Mouse (Mus musculus) limb, embryonic 13.5 days (tissue): ENCODE measurements around the gene Unc79. TPM values are rescaled to one million over a fixed set of nuclear protein-coding genes. Genes with fewer than 3 reads are reported as not detected.

Source experiments
- ATAC-seq: fragments of 200-750 bp; cut with Nextera tagmentation; 2 replicates; pipeline ENCODE4 v1.8.0; 2017; ENCODE audit warnings: low read depth, moderate number of reproducible peaks, moderate TSS enrichment; ENCODE audit not compliant: low FRiP score
- H3K27ac ChIP-seq: fragments of 300-500 bp; sonication (generic); 2 replicates; pipeline ENCODE4 v1.5.1; 2015; ENCODE audit warnings: inconsistent platforms, mild to moderate bottlenecking, moderate library complexity
- H3K27me3 ChIP-seq: fragments of 300-500 bp; sonication (generic); 2 replicates; pipeline ENCODE4 v1.6.1; 2015; ENCODE audit warnings: mild to moderate bottlenecking, inconsistent platforms
- H3K36me3 ChIP-seq: fragments of 300-500 bp; sonication (generic); 2 replicates; pipeline ENCODE4 v1.6.1; 2015; ENCODE audit warnings: inconsistent platforms, mild to moderate bottlenecking, moderate library complexity
- H3K4me1 ChIP-seq: fragments of 300-500 bp; sonication (generic); 2 replicates; pipeline ENCODE4 v1.6.1; 2015; ENCODE audit warnings: inconsistent platforms
- H3K4me2 ChIP-seq: fragments of 300-500 bp; sonication (generic); replicated peaks from 2 replicates; pipeline ENCODE4 v1.6.1; 2015; ENCODE audit warnings: inconsistent platforms, mild to moderate bottlenecking, moderate library complexity
- H3K4me3 ChIP-seq: fragments of 300-500 bp; sonication (generic); 2 replicates; pipeline ENCODE4 v1.5.1; 2015; ENCODE audit warnings: moderate library complexity, mild to moderate bottlenecking, inconsistent platforms
- H3K9ac ChIP-seq: fragments of 300-500 bp; sonication (generic); 2 replicates; pipeline ENCODE4 v1.6.1; 2015; ENCODE audit warnings: mild to moderate bottlenecking, inconsistent platforms
- H3K9me3 ChIP-seq: fragments of 300-500 bp; sonication (generic); 2 replicates; pipeline ENCODE4 v1.6.1; 2016; ENCODE audit warnings: inconsistent platforms
- WGBS: fragments of 180-500 bp; shearing (Covaris S2); methylation state at CpG from one replicate; pipeline ENCODE4 v1.1.7; 2015; 5-methylcytosine and 5-hydroxymethylcytosine counted together
- polyA plus RNA-seq: library from polyadenylated mRNA; unstranded; fragments of >200 nt; fragmentation: Nextera tagmentation; extraction: Ambion mirVana; gene quantifications from 2 replicates; pipeline ENCODE4 v1.2.1, GENCODE M21; 2015

The Unc79 gene
- polyA plus RNA-seq, 1 experiment from 2014 or later = 0.05 TPM

DNA sequence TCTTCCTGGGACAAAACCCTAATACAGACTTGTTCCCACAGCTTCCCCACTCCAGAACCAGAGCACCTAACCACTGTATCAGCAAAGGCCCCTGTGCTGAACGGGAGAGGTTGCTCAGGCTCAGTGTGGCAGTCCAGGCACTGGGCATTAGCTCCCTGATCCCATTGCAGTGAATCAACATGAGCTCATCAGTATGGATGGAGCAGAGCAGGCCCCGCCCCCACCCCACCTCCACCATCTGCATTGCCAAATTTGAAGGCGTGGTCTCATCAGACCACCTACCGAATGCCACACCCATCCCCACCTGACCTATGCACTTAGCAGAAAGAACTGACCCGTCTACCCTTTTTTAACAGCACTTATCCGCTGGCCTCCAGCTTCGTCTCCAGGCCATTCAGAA is 234.4 kb downstream of the Unc79 start:
- no peaks in the 10 kb centered on the region for H3K4me1 ChIP-seq
- H3K27ac ChIP-seq = no peak overlapping the region
- no peaks in the 10 kb centered on the region for H3K27me3 ChIP-seq
- no peaks in the 10 kb centered on the region for H3K36me3 ChIP-seq
- no peak overlapping the region for H3K4me3 ChIP-seq
- no peak overlapping the region for H3K4me2 ChIP-seq
- no peak overlapping the region for H3K9ac ChIP-seq
- ATAC-seq = no peak
- WGBS = 19% methylated on average over 7 of the region's 7 CpGs
- H3K9me3 ChIP-seq = no peaks in the 10 kb centered on the region

DNA sequence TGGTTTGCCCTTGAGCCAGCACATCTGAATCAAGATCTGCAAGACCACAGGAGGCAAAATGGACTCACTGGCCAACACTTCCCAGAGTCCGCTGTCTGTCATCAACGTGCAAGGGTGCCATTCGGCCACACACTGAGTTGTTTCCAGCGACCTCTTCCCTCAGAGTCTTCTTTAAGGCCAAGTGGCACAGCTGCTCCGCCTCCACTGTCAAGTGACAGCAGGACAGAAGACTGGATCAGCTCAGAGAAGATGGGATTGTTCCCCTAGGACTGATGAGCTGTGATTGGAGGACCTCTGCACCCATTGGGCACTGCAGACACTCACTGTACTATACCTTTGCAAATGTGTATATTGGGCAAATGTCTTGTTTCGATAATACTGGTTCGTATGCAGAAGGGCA is 238.4 kb downstream of the Unc79 start:
- WGBS = 80% methylated on average over 7 of the region's 7 CpGs
- Histone ChIP-seq H3K4me1 (no peaks in the 10 kb centered on the region), H3K36me3 (no peaks in the 10 kb centered on the region), H3K4me2 (no peak overlapping the region), H3K4me3 (no peak overlapping the region), H3K27ac (no peak overlapping the region), H3K27me3 (no peaks in the 10 kb centered on the region), H3K9ac (no peak overlapping the region), H3K9me3 (no peaks in the 10 kb centered on the region)
- ATAC-seq = no peak

DNA sequence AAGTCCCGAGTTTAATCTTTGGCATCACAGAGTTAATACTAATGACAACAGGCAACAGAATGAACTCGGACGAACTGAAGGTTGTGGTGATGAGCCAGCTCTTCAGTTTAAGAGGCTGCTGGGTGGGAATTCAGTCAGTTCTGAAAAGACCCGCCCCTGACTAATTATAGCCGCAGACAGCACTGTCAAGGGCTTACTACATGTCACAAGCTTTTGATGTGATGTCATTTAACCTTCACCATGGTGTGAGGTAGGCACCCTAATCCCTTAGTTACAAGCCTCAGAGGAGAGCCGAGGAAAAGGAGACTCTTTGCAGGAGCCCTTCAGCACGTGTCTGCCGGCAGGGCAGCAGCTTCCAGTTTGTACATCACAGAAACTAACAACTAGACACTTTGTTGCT is 239.6 kb downstream of the Unc79 start:
- no peaks in the 10 kb centered on the region for H3K4me1 ChIP-seq
- no peaks in the 10 kb centered on the region for H3K9me3 ChIP-seq
- H3K4me2 ChIP-seq = no peak overlapping the region
- no peak overlapping the region for H3K27ac ChIP-seq
- no peaks in the 10 kb centered on the region for H3K27me3 ChIP-seq
- no peak overlapping the region for H3K9ac ChIP-seq
- ATAC-seq = no peak
- no peaks in the 10 kb centered on the region for H3K36me3 ChIP-seq
- 52% methylated on average over 8 of the region's 8 CpGs for WGBS
- H3K4me3 ChIP-seq = no peak overlapping the region

DNA sequence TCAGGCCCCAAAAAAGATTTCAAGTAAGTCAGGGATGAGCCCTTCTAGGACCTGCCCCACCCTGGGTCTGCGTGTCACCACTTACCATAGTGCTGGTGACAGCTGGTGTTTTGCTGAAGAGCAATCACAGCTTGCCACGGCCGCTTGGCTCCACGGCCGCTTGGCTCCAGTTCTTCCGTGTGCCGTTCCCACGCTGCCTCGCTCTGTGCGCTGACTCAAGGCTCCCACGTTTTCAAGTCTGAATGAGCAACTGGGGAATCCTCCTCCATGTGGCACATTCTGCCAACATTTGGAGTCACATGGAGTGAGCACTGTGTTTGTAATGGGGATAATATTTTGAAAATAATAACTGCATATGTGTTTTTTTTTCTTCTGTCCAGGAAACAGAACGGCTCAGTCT is 241.1 kb downstream of the Unc79 start:
- no peaks in the 10 kb centered on the region for H3K9me3 ChIP-seq
- H3K27ac ChIP-seq = no peak overlapping the region
- no peaks in the 10 kb centered on the region for H3K36me3 ChIP-seq
- no peak overlapping the region for H3K9ac ChIP-seq
- no peak overlapping the region for H3K4me2 ChIP-seq
- ATAC-seq = no peak
- H3K4me3 ChIP-seq = no peak overlapping the region
- H3K4me1 ChIP-seq = no peaks in the 10 kb centered on the region
- 80% methylated on average over 12 of the region's 12 CpGs for WGBS
- no peaks in the 10 kb centered on the region for H3K27me3 ChIP-seq

DNA sequence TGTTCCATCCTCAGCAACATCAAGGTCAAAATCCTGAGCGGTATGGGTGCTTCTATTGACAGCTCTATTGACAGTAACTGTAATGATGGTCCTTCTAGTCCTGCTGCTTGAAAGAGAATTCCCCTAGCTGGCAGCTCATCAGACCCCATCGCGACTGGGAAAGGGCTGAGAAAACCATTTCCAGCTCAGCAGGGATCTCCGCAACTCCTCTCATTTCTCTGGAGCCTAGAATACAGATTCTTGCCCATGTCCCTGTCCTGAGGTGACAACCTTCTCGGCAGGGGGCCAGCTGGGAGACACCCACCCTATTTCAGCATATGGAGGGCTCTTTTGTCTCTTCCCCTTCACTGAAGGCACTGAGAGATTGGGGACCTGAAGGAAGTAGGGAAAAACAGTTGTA is 244.3 kb downstream of the Unc79 start:
- ATAC-seq = no peak
- no peaks in the 10 kb centered on the region for H3K9me3 ChIP-seq
- H3K27me3 ChIP-seq = no peaks in the 10 kb centered on the region
- H3K27ac ChIP-seq = no peak overlapping the region
- H3K36me3 ChIP-seq = no peaks in the 10 kb centered on the region
- H3K9ac ChIP-seq = no peak overlapping the region
- 49% methylated on average over 5 of the region's 5 CpGs for WGBS
- no peaks in the 10 kb centered on the region for H3K4me1 ChIP-seq
- H3K4me3 ChIP-seq = no peak overlapping the region
- no peak overlapping the region for H3K4me2 ChIP-seq

DNA sequence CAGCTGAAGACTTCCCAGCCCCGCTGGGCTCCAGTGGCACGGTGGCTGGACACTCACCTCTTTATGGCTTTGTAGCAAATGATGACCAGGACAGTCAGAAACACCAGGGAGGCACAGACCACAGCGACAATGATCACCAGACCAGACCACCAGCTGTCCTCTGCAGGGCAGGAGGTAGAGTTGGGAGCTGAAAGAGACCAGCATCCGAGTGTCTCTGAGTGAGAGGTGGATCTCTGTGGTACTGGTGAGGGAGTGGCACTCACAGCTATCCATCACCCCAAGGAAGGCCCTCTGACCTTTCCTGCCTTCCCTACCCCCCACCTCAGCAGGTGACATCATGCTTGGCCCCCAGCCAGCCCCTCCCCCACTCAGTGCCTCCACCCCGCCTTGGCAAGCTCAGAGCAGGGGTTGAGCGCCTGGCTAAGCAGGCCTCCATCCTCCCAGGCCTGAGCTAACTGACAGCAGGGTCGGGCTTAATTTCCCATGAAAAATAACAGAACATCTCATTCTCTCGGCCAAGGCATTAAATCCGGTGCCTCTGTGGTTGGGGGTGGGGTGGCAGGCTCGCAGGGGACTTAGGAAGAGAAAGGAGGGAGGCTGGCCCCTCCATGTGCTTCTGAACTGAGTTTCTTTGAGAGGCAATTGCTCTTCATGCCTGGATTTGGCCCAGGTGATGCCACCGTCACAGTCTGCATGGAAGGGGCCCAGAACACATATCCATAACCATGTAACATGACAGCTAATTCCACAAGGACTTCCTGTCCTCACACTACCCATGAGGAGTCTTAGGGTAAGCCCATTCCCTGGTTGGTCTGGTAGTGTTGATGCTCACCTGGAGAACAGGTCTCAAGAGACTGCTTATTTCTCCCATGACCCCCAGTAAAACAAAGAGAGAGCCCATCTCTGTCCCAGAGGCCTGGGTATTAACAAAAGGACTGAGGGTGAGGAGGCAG is 254.2 kb downstream of the Unc79 start:
- no peaks in the 10 kb centered on the region for H3K9me3 ChIP-seq
- no peak overlapping the region for H3K4me3 ChIP-seq
- peaks cover 13% of the 10 kb centered on the region for H3K4me1 ChIP-seq
- no peak overlapping the region for H3K4me2 ChIP-seq
- WGBS = 17% methylated on average over 11 of the region's 11 CpGs
- no peak overlapping the region for H3K27ac ChIP-seq
- no peaks in the 10 kb centered on the region for H3K36me3 ChIP-seq
- peak; percentile 61; the same call in 1 of the 2 replicates for ATAC-seq
- H3K27me3 ChIP-seq = no peaks in the 10 kb centered on the region
- no peak overlapping the region for H3K9ac ChIP-seq

DNA sequence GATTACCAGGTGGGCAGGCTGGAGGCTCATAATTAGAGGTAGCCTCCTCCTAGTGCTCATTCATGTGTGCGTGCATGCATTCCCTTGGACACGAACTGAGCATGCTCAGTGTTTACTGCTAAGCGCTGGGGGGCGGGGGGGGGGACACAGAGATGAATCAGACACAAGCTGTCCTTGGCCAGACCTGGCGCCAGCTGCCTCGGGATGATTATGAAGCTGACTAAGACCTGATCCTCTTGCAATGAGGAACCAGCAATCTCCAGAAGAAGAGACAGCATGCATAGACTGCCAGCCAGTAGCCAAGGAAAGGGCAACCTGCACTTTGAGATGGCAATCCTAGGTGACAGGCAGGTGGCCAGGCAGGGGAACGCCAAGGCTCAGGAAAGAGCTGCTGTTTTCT is 256.9 kb downstream of the Unc79 start:
- H3K27me3 ChIP-seq = no peaks in the 10 kb centered on the region
- whole genome bisulfite sequencing = 67% methylated on average over 7 of the region's 7 CpGs

DNA sequence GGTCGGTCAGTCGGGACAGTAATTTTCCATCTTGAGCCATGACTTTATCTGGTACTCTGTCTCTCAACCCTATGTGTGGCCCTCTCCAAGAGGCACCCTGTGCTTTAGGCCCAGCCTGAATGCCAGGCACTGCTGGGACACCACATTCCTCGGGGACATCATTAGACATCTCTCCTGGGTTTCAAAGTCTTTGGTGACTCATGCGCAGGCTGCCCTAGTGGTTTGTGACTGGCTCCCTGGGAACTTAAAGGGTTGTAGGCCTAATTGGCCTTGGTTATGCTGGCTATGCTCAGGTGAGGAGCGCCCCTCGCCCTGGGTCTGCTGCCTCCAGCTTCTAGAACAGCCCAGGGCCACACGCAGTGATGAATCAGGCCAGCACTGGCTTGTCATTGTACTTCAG is 260.9 kb downstream of the Unc79 start:
- Histone ChIP-seq H3K4me2 (no peak overlapping the region), H3K9ac (no peak overlapping the region), H3K9me3 (no peaks in the 10 kb centered on the region), H3K36me3 (no peaks in the 10 kb centered on the region), H3K4me1 (peaks cover 10% of the 10 kb centered on the region), H3K4me3 (no peak overlapping the region), H3K27me3 (no peaks in the 10 kb centered on the region), H3K27ac (no peak overlapping the region)
- ATAC-seq = no peak
- 87% methylated on average over 7 of the region's 7 CpGs for WGBS

More for the DNA sequence above, 256.9 kb downstream of the Unc79 start:
- Histone ChIP-seq H3K4me1 (peaks cover 13% of the 10 kb centered on the region), H3K4me2 (no peak overlapping the region), H3K36me3 (no peaks in the 10 kb centered on the region), H3K9me3 (no peaks in the 10 kb centered on the region), H3K9ac (no peak overlapping the region), H3K4me3 (no peak overlapping the region), H3K27ac (no peak overlapping the region)
- ATAC-seq = no peak

DNA sequence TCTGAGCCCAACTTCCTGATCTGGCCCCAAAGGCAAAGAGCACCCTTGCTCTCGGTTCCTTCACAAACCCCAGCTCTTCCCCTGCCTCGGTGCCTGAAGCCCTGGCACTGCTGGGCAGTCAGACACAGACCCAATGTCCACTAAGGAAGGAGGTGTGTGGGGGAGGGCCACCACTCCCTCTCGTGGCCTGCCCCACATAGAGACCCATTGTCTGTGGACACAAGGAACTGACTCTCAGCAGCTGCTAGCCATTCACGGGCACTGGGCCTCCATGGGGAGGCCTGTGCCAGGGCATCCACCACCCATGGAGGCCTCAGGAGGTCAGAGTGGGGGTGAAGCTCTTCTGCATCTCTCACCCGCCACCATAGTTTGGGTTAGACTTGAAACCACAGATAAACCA is 262.4 kb downstream of the Unc79 start:
- H3K4me2 ChIP-seq = no peak overlapping the region
- H3K4me1 ChIP-seq = peaks cover 25% of the 10 kb centered on the region
- no peak for ATAC-seq
- H3K4me3 ChIP-seq = no peak overlapping the region
- H3K9me3 ChIP-seq = no peaks in the 10 kb centered on the region
- no peaks in the 10 kb centered on the region for H3K36me3 ChIP-seq
- H3K27ac ChIP-seq = no peak overlapping the region
- no peaks in the 10 kb centered on the region for H3K27me3 ChIP-seq
- WGBS = 73% methylated on average over 5 of the region's 5 CpGs
- H3K9ac ChIP-seq = no peak overlapping the region

DNA sequence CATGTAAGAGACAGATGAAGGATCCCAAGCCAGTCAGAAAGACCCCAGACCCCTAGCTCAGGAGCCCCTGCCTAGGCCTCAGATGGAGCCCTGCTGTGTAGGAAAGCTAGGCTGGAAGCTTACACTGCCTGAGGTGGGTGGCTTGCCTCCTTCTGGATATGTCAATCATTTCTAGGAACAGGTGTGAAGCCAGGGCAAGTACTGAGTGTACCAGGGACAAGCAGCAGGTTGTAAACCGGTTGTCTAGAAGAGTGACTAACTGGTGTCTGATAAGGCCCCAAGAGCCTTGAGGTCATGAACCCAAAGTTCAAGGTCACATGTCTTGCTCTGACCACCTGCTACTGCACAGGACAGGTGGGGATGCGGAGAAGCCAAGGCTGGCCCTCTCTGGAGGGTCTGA is 264.9 kb downstream of the Unc79 start:
- no peak overlapping the region for H3K4me2 ChIP-seq
- no peak for ATAC-seq
- WGBS = 89% methylated on average over 2 of the region's 2 CpGs

DNA sequence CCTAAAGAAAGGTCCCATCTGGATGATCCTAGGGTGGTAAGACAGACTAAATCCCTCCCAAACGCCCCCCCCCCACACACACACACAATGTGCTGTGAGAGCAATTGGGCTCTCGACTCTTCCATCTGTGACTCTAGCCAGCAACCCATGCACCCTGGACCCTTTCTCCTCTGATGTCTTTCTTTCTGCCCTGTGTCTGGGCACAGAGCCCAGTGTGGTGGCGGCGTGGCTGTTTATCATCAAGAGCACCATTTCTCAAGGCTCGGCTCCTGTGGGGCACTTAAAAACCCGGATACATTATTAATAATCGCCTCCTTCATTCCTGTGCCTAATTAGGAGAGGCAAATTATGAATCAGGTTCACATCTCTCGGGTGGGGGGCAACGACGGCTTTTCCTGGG is 265.6 kb downstream of the Unc79 start:
- no peaks in the 10 kb centered on the region for H3K36me3 ChIP-seq
- peaks cover 38% of the 10 kb centered on the region for H3K4me1 ChIP-seq
- no peak overlapping the region for H3K4me3 ChIP-seq
- H3K9ac ChIP-seq = no peak overlapping the region
- no peak overlapping the region for H3K4me2 ChIP-seq
- 0 out of 2 replicates have a peak, but pooled peaks have one; percentile 21 for ATAC-seq
- no peak overlapping the region for H3K27ac ChIP-seq
- WGBS = 26% methylated on average over 10 of the region's 10 CpGs
- no peaks in the 10 kb centered on the region for H3K27me3 ChIP-seq
- H3K9me3 ChIP-seq = no peaks in the 10 kb centered on the region

More for the DNA sequence above, 264.9 kb downstream of the Unc79 start:
- Histone ChIP-seq H3K9me3 (no peaks in the 10 kb centered on the region), H3K36me3 (no peaks in the 10 kb centered on the region), H3K9ac (no peak overlapping the region), H3K27ac (no peak overlapping the region), H3K4me1 (peaks cover 38% of the 10 kb centered on the region), H3K4me3 (no peak overlapping the region), H3K27me3 (no peaks in the 10 kb centered on the region)

DNA sequence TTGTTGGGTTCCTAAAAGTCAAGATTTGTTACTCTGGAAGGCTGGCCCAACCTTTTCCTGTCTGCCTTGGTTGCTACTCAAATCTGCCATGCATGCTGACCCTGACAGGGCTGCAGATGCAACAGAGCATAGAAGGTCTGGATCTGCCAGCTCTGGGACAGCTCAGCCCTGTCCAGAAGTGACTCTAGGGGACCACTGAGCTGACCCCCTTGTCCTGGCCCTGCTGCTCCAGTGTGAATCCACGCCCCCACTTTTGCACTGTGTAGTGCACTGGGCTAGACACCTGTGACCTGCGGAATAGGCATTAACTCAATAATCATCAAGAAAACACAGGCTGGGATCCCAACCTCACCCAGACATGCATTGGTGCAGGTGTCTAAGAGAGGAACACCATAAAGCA is 266.1 kb downstream of the Unc79 start:
- no peak for ATAC-seq
- Histone ChIP-seq H3K27me3 (no peaks in the 10 kb centered on the region), H3K9me3 (no peaks in the 10 kb centered on the region), H3K36me3 (no peaks in the 10 kb centered on the region), H3K4me3 (no peak overlapping the region), H3K9ac (no peak overlapping the region), H3K27ac (no peak overlapping the region), H3K4me1 (peaks cover 40% of the 10 kb centered on the region), H3K4me2 (no peak overlapping the region)
- WGBS = 88% methylated on average over 2 of the region's 2 CpGs
